Mouse (Mus musculus) thymus, postnatal 0 days (tissue): ENCODE data around the gene Vrtn. TPM values are rescaled to one million over a fixed set of nuclear protein-coding genes. Genes with fewer than 3 reads are reported as not detected.

Experiments
- DNase-seq: peaks from one replicate; pipeline ENCODE4 v3.0.0-alpha.2; 2015; ENCODE audit warnings: low spot score
- polyA plus RNA-seq: library from polyadenylated mRNA; unstranded; fragments of >200 nt; fragmentation: Nextera tagmentation; extraction: Ambion mirVana; gene quantifications from 2 replicates; pipeline ENCODE4 v1.2.1, GENCODE M21; 2015

Vrtn gene
- polyA plus RNA-seq = 0.15 and 0.17 TPM in 2 replicates

GRCm38 (mm10) chr12:84640654-84641053 is at the start of gene Vrtn:
Gene Vrtn (plus strand): TSS chr12:84641019.
- DNase-seq = no peak

- DNase-seq = no peak
Observed at GRCm38 (mm10) chr12:84598324-84598723, 42.5 kb upstream of the Vrtn start.

GRCm38 (mm10) chr12:84604001-84604400 is 36.8 kb upstream of the Vrtn start:
- no peak for DNase-seq

- DNase-seq = peak; percentile 40
Observed at GRCm38 (mm10) chr12:84605860-84606259, 35.0 kb upstream of the Vrtn start.

GRCm38 (mm10) chr12:84611718-84612117 is 29.1 kb upstream of the Vrtn start:
- no peak for DNase-seq

GRCm38 (mm10) chr12:84612518-84612917 is 28.3 kb upstream of the Vrtn start:
- no peak for DNase-seq

GRCm38 (mm10) chr12:84614001-84614400 is 26.8 kb upstream of the Vrtn start:
- DNase-seq = no peak

- no peak for DNase-seq
Observed at GRCm38 (mm10) chr12:84614524-84614923, 26.3 kb upstream of the Vrtn start.

- peak; percentile 89 for DNase-seq
Observed at GRCm38 (mm10) chr12:84616977-84617630, 23.7 kb upstream of the Vrtn start, which contains the start of gene Abcd4. Gene Abcd4 (minus strand): TSS chr12:84617413.

- DNase-seq = no peak
Observed at GRCm38 (mm10) chr12:84617663-84618062, 23.2 kb upstream of the Vrtn start.

GRCm38 (mm10) chr12:84620975-84621374 is 19.8 kb upstream of the Vrtn start:
- DNase-seq = no peak

- DNase-seq = no peak
Observed at GRCm38 (mm10) chr12:84624601-84625000, 16.2 kb upstream of the Vrtn start.

- DNase-seq = no peak
Observed at GRCm38 (mm10) chr12:84625116-84625515, 15.7 kb upstream of the Vrtn start.

- no peak for DNase-seq
Observed at GRCm38 (mm10) chr12:84631867-84632266, 9.0 kb upstream of the Vrtn start.

GRCm38 (mm10) chr12:84640253-84640652 is 566 bp upstream of the Vrtn start:
- DNase-seq = no peak

GRCm38 (mm10) chr12:84650234-84650633 is 9.4 kb downstream of the Vrtn start:
- no peak for DNase-seq

- DNase-seq = peak; percentile 63
Observed at GRCm38 (mm10) chr12:84653912-84654311, 13.1 kb downstream of the Vrtn start.

- peak; percentile 38 for DNase-seq
Observed at GRCm38 (mm10) chr12:84670555-84670954, 29.7 kb downstream of the Vrtn start.

- DNase-seq = no peak
Observed at GRCm38 (mm10) chr12:84671646-84672045, 30.8 kb downstream of the Vrtn start.

GRCm38 (mm10) chr12:84674666-84675526 is 34.1 kb downstream of the Vrtn start:
- DNase-seq = peak; percentile 50

- no peak for DNase-seq
Observed at GRCm38 (mm10) chr12:84676011-84676410, 35.2 kb downstream of the Vrtn start.

- DNase-seq = no peak
Observed at GRCm38 (mm10) chr12:84684569-84684968, 43.8 kb downstream of the Vrtn start.
